Mouse (Mus musculus): Measurements from ENCODE around the gene Zfp846.

Zfp846 gene

DNA sequence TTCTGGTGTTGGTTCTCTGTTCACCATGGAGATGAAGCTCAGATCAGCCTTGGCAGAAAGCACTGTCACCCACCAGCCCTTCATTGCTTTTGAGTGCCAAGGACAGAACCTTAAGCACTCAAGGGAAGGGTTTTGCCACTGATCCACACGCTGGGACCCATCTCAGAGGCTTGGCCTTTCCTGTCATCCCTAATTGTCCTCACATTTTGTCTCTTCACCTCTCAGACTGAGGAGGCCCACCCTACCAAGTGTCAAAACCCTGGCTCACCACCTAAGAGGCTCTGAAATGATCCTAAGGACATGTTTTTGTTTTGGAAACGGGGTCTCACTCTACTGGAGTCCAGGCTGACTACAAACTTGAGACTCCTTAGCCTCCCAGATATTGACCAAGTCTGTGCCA is 55.7 kb downstream of the Zfp846 start:
- DNase-seq (ENCODE audit: low spot score) = no peak

GRCm38 (mm10) chr9:20638552-20638951 is 57.5 kb downstream of the Zfp846 start:
- DNase-seq (ENCODE audit: low spot score) = no peak

DNA sequence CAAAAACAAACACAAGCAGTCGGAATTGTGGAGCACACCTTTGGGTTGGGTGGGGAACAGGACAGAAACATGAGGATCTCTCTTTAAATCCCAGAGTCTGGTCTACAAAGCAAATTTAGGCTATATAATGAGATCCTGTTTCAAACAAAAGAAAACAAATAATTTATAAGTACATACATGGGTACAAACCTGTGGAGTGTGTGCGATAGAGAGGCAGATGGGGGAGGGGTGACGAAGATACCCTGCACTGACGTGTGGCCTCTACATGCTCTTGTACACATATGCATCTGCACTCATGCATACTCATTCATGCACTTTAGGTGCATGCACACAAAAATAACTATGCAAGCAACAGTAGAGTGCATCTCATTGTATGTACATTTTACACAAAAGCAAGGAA is 58.4 kb downstream of the Zfp846 start:
- no peak for DNase-seq (ENCODE audit: low spot score)

GRCm38 (mm10) chr9:20641501-20641900 is 60.4 kb downstream of the Zfp846 start:
- no peak for DNase-seq (ENCODE audit: low spot score)

DNA sequence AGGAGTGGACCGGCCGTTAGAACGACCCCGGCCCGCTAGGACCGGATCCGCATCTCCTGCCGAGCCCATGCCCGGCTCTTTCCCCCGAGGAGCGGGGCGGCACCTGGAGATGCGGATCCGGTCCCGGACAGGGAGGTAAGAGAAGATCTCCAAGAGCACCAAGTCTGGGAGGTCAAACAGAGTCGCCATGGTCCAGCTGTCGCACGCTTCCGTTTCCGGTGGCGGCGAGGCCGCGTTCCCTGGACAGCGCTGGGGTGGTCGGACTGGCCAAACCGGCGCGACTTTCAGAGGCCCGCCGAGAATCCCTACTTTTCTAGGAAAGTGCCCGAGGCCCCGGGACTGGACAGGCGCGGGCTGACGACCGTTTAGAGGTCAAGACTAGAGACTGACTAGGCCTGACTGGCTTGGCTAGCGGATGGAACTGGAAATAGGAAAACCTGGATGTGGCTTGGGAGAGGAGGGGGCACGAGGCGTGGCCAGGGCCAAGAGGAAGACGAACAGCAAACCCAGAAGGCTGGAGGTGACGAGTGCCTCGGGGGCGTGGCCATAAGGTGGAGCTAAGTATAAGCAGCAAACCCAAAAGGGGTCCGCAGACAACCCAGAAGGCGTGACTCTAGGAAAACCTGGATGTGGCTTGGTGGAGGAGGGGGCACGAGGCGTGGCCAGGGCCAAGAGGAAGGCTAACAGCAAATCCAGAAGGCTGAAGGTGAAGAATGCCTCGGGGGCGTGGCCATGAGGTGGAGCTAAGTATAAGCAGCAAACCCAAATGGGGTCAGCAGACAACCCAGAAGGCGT is 61.2 kb downstream of the Zfp846 start, which contains the start of gene Ubl5:
Gene Ubl5 (plus strand): TSS at position 778 of the 795 bp plus-strand sequence.
- DNase-seq (ENCODE audit: low spot score) = peak; percentile 61

DNA sequence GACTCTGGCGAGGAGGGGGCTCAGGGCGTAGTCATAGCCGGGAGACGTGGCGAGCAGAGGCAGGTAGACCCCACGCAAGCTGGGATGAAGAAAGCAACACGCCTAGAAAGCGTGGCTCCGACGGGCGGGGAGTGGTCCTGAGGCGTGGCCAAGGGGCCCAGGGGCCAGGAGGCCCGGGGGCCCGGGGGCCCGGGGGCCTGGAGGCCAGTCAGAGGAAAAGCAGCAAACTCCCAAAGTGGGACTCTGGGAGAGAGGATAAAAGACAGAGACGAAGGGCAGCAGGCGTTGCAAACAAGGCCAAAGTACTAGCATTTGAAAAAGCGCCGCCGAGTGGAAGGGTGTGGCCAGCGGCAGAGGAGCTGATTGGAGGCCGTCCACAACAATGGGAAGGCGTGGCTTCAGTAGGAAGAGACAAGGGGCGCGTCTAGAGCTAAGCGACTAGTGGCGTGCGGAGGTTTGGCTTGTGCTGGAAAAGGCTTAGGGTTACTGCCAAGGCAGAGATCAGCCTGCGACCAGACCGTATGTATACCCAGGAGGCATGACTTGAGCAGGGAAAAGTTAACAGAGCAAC is 61.9 kb downstream of the Zfp846 start:
- DNase-seq (ENCODE audit: low spot score) = peak; percentile 72

GRCm38 (mm10) chr9:20643781-20644180 is 62.7 kb downstream of the Zfp846 start:
- DNase-seq (ENCODE audit: low spot score) = no peak

GRCm38 (mm10) chr9:20644360-20645081 is 63.4 kb downstream of the Zfp846 start, which contains the start of gene Fbxl12:
Gene Fbxl12, minus strand, starts transcription at chr9:20644767.
- DNase-seq (ENCODE audit: low spot score) = peak; percentile 61

DNA sequence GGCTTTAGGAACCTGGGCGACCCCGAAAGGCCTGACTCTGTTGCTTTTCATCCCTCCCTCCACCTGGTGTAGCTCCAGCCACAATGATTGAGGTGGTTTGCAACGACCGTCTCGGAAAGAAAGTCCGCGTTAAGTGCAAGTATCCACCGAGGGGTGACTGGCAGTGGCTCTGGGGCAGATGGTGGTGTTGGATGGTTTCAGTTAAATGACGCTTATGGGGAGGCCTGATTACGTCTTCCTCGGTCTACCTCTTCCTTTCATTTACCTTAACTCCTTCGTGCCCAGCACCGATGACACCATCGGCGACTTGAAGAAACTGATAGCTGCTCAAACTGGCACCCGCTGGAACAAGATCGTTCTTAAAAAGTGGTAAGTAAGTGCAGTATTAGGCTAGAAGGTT is 64.0 kb downstream of the Zfp846 start:
- DNase-seq (ENCODE audit: low spot score) = no peak

- DNase-seq (ENCODE audit: low spot score) = peak; percentile 95
Measured at GRCm38 (mm10) chr9:20651602-20652259, 70.6 kb downstream of the Zfp846 start, which contains the start of gene Pin1. Gene Pin1, plus strand, starts transcription at chr9:20652095.

GRCm38 (mm10) chr9:20652260-20652658 is 71.2 kb downstream of the Zfp846 start:
- DNase-seq (ENCODE audit: low spot score) = no peak

DNA sequence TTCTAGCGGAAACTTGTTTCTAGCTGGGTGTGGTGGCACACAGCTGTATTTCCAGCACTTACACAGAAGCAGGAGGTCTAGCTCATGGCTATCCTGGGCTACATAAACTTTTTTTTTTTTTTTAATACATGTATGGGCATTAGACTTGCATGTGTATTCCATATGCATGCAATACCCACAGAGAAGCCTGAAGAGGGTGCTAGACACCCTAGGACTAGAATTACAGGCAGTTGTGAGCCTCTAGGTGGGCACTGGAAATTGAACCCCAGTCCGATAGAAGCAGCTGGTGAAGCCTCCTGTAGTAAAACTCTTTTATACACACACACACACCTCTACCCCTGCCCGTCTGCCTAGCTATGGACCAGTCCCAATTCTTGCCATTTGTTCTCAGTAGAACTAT is 72.8 kb downstream of the Zfp846 start:
- no peak for DNase-seq (ENCODE audit: low spot score)
